Mouse (Mus musculus) B cell, adult 2 months (primary cell): ENCODE results near the gene Ace3.

Experiments used
- DNase-seq, 2 experiments: peaks; one replicate each; pipeline ENCODE4 v3.0.0; 2022

Gene Ace3

DNA sequence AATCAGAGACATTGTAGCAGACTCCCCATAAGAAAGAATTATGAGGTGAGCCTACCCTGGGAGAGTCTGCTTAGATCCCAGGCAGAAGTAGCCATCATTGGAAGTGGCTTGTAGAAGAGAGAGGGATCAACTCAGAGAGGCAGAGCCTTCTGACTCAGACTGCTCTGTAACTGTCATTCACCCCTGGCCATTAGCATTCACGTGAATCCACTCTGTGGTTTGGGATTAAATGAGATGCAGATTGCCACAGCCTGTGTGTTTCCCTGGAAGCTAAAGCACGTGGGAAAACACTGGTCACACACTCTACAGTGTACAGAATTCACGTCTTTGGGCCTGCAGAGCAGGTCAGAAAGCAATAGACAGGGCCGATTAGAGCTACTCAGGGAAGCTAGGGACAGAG, 10.0 kb upstream of the Ace3 start:
- no peak for DNase-seq

DNA sequence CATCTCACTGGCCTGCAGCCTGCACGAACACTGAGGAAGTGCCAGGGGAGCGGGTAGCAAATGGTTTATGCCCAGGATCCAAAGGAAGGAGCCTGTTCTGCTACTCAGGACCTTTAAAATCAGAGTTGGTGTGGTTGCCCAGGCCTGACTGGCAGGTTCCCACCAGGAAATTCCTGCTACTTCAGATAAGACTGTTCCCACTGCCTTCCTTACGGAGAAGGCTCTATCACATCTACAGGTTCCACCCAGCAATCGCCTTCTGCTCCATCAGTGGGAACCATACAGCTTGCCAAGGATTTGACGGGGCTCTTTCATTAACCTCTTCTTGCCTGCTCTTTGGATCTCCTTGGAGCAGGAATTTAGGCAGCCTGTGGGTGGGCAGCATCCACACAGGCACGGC, 7.0 kb upstream of the Ace3 start:
- no peak for DNase-seq

DNA sequence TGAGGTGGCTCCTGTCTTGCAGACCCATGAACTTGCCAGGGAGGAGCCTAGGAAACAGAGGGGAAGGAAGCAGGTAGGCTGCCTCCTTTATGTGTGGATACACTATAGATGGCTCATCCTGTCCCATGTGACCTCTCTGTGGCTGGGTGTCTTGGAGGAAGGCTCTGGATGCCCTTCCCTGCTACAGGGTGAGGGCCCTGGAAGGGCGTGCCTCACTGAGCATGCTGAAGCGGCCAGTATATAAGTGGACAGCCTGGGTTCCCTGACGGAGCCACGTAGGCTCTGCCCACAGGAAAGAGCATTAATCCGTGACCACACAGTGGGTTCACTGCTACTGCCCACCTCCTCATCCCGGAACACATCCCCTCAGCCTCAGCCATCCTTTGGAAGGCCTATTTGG, 5.0 kb upstream of the Ace3 start:
- DNase-seq = no peak

DNA sequence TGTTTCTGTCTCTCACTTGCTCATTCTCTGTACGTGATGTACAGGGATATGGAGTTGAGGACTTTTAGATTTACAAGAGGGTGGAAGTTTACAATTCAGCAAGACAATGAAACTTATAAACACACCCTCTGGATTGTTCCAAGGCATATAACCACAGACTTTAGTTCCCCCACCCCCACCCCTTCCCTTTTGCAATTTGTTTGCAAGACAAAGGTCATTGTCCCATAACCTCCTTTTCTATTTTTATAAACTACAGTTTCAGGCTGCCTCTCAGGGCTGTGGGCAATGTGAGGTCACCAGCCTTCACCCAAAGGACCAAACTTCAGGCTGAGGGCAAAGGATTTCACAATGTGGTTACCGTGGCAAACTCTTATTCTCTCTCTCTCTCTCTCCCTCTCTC, 4.2 kb upstream of the Ace3 start:
- DNase-seq = no peak

DNA sequence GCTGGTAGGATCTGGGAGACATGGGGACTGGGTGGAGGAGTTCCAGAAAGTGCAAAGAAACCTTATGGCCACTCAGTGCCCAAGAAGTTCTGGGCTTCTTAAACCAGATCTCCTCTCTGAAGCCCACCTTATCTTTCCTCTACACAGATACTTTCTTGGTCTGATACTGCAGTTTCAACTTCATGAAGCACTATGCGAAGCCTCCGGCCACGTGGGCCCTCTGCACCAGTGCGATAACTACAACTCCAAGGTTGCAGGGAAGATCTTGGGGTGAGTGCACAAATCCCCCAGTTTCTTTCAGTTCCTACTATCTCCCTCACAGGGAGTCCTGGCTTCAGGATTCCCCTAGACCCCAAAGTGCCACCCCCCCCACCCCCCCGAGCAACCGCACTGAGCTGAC, 5.6 kb downstream of the Ace3 start:
- DNase-seq = no peak

DNA sequence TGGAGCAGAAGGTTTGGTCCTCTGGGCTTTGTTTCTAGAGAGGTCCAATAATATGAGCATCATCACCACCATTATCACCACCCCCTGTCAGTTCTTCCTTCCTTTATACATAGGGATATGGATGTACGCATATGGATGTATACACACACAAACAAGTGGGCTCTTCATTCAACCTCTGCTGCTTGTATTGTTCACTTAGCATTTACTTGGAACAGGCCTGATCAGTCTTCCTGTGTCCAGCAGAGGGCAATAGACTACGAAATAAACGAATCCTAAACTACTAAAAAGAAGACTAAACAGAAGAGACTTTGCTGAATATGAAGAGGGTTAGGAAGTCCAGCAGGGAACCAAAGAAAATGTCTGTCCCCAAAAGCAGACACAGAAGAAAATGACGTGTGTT, 7.2 kb downstream of the Ace3 start:
- peak; percentile 40 to 53 for DNase-seq

DNA sequence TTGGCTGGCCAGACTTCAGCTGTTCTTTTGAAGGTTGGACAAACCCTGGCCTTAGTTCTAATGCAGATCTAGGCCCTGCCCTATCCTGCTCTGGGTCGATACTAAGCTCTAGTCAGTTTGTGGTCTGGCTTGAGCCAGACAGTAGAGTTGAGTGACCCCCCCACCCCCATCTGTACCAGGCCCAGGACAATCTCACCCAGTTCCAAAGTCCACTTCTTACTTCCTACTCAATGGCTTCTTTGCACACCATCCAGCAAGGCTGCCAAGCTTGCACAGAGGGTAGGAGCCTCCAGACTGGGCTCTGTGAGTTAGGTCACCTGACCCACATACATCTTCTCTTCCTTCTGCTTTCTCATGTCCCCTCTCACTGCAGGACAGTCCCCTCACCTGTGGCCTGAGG, 10.1 kb downstream of the Ace3 start:
- DNase-seq = no peak

DNA sequence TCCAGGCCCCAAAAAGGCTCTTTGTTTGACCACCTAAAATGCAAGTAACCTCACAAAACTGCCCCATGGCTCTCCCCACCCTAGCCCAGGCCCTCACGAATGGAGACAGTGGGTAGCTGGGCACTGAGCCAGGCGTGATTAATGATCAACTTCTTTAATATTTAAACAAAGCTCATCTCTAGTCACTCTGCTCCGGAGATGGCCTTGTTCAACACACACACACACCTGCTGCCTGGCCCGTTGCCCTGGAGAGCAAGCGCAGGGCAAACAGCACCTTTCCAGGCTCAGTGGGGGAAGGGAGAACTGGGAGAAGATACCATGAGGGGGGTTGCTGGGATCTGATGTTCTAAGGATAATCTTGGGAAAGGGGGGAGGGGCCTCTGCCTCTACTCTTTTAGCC, 11.5 kb downstream of the Ace3 start:
- DNase-seq = no peak

DNA sequence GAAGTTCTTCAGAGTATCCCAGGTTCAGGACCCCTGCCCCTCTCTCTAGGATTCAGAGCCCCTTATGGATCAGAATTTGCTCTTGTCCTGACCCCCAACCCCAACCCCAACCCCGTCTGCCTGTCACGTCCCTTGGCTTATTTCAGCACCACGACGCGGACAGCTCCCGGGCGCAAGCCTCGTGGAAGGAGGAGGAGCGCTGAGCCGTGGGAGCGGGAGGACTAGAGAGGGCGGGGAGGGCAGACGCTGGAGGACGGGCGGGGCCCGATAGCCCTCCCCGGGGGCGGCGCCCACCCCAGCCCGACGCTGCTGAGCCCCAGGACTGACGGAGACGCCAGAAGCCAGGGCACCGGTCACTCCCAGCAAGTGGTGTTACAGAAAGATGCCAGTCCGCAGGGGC, 13.3 kb downstream of the Ace3 start, which contains the start of gene Kcnh6:
Gene Kcnh6 (plus strand): TSS at position 304 of the 400 bp plus-strand sequence.
- DNase-seq = peak; percentile 69 to 74

DNA sequence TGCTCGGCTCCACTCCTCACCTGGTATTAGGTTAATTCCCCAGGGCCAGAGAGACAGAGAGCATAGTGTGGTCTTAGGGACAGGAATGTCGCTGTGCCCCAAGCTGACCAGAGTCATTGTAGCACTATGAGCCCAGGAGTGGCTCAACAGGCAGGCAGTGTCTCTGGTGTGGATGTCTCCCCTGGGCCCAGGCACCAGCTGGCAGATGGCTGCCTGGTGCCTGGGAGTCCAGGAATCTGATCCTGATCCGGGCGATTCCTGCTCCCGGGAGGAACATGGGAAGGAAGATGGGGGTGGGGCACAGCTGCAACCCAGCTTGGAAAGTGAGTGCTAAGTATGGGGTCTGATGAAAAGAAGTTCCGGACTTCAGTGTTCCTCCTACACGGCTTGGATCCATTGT, 18.2 kb downstream of the Ace3 start:
- DNase-seq = no peak

DNA sequence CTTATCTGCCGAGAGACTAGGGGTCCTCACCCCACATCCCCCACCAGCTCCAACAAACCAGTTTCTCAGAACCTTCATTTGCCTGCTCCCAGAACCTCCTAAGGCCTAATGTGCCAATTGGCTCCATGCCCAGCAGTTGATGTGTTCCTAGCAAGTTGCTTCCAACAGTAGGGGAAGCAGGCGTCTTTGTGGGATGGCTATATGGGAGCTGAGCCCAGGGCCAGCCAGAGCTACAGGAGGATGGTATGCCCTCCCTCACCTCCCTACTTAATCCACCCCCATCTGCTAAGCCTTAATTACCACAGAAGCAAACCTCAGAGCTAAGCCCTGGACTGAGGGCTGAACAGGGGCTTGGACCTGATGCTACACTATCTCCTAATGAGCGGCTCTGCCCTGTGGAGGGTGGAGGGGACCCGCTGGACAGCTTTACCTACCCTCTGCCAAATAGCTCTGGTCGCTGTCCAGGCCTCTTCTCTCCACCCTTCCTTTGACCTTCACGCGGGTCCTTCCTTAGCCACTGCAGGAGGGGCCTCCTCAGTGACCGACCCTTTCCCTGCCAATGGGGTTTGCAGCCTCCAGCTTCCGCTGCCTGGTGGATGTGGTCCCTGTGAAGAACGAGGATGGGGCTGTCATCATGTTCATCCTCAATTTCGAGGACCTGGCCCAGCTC, 19.2 kb downstream of the Ace3 start:
- no peak for DNase-seq

DNA sequence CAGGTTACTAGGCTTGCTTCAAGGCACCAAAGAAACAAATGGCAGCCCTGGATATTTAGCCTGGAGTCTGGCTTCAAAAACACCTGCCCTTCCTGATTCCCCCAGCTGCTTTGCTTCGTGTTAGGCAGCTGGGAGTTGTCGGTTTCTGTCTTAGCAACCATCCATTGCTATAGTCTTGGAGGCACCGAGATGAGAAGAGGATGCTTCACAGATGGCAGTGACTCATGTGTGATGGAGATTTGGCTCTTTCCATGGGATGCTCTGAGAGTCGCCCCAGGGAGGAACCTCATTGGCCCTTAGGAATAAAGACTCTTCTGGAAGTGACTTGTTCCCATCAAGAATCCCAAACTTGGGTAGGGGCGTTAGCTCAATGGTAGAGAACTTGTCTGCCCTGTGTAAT, 22.0 kb downstream of the Ace3 start:
- no peak for DNase-seq

DNA sequence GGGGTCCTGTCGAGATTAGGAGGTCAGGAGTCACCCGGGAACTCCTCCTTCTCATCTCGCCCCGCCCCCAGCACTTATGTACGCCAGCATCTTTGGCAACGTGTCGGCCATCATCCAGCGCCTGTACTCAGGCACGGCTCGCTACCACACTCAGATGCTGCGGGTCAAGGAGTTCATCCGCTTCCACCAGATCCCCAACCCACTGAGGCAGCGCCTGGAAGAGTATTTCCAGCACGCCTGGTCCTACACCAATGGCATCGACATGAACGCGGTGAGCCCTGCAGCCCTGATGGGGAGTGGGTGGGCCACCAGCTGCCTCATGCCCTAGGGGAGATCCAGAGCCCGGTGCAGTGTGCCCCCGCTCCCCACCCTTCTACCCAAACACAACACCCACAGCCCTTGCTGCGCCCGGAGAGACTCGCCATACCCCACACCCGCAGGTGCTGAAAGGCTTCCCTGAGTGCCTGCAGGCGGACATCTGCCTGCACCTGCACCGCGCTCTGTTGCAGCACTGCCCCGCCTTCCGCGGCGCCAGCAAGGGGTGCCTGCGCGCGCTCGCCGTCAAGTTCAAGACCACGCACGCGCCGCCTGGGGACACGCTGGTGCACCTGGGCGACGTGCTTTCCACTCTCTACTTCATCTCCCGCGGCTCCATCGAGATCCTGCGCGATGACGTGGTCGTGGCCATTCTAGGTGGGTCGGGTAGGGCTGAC, 25.7 kb downstream of the Ace3 start:
- peak; percentile 23 to 45 for DNase-seq

DNA sequence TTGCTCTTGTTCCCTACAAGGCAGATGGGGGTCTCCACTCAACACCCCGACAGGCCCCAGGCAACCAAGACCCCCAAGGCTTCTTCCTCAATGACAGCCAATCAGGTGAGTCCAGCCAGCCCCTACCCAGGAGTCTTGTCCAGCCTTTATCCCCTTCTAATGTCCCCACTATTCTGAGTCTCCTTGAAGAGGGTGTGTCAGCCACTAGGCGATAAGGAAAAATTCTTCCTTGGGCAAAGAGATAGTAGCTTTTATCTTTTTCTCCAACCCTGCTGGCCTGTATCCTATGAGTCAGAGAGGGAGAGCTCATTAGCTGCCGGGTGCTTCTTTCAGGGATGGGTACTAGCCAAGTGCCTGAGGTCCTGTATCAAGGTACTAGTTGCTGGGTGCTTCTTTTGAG, 31.3 kb downstream of the Ace3 start:
- DNase-seq = no peak

DNA sequence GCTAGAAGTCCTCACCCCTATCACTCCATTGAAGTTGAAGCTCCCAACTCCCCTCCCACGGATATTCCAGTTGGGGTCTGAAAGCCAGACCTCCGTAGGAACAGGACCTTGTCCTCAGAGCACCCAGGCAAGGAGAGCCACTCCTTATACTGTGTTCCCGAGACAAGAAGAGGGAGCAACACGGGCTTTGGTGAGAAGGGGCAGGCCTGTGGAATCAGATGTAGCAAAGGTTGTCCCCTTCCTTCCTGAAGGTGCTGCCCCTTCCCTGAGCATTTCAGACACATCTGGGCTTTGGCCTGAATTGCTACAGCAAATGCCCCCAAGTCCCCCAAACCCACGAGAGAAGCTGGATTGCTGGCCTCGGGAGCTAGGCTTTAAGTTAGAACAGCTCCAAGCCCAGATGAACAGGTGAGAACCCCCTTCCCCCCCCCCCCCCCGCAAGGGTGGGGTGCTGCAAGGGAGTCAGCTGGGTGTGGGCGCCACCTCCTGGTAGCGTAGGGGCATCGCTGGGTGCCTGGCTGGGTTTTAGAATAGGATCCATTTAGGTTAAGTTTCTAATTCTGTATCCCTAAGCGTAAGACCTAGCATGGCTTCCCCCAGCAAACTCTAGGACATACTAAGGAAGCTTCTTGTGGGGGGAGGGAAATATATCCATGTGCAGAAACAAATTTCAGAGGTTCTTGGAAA, 32.1 kb downstream of the Ace3 start:
- peak; percentile 86 for DNase-seq

DNA sequence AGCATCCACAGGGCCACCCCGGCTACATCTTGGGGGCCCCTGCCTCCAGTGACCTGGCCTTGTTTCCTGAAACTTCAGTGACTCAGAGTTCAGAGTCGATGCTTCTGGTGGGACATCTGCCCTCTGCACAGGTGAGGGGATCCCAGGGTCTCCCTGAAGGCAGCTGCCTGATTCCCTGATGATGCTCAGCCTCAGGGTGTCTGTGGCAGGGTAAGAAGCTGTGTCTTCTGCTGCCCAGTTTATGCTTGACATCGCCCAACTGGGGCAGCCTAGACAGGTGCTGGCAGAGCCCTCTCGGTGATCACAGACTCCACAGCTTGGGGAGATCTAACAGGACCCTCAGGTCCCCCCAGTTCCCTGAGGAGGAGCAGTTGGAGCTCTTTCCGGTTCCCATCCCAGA, 33.1 kb downstream of the Ace3 start:
- DNase-seq = peak; percentile 26 to 29

DNA sequence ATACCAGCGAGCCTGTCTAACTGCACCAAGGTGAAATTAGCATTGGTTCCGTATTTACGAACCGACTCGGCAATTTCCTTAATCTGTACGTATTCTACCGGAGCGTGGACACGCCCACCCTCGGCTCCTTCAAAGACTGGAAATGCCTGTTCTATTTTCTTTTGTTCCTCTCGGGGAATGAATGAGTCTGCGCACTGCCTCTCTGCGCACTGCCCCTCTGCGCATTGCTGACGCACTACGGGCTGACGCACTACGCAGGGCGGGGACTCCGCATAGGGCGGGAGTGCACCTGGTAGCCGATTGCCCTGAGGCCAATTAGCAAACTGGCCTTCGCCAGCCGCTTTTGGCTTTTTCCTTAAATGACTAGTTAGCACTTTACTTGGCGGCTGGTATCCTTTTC, 37.6 kb downstream of the Ace3 start:
- peak in 1 of 2 experiments; percentile 18 for DNase-seq

DNA sequence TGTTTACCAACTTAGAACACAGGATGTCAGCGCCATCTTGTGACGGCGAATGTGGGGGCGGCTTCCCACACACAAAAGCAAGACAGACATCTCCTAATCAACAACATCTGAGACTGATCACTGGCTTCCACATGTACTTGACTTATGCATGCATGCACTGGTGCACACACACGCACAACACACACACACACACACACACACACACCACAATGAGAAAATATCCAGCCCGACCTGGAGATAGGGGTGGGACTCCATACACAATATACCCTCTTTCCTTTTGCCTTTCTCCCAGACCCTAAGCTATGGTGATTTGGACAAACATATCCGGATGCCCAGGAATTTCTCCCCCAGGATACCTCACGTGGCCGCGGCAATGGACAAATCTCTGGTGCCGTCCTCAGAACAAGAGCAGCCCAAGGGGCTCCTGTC, 39.0 kb downstream of the Ace3 start:
- DNase-seq = peak; percentile 61 to 63

DNA sequence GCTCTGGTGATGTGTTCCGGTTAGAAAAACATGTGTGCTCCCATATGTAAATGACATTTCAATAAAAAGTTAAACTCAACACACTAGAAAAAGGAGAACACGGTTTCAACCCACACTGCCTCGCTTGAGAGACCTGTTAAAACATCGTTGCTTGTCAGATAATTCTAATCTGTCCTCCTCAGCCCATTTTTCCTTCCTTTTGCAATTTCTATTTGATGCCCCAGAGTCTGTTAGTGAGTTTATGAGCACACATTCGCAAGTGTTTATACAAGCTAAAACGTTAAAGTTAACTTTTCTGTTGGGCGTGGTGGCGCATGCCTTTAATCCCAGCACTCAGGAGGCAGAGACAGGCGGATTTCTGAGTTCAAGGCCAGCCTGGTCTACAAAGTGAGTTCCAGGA, 40.5 kb downstream of the Ace3 start:
- no peak for DNase-seq

DNA sequence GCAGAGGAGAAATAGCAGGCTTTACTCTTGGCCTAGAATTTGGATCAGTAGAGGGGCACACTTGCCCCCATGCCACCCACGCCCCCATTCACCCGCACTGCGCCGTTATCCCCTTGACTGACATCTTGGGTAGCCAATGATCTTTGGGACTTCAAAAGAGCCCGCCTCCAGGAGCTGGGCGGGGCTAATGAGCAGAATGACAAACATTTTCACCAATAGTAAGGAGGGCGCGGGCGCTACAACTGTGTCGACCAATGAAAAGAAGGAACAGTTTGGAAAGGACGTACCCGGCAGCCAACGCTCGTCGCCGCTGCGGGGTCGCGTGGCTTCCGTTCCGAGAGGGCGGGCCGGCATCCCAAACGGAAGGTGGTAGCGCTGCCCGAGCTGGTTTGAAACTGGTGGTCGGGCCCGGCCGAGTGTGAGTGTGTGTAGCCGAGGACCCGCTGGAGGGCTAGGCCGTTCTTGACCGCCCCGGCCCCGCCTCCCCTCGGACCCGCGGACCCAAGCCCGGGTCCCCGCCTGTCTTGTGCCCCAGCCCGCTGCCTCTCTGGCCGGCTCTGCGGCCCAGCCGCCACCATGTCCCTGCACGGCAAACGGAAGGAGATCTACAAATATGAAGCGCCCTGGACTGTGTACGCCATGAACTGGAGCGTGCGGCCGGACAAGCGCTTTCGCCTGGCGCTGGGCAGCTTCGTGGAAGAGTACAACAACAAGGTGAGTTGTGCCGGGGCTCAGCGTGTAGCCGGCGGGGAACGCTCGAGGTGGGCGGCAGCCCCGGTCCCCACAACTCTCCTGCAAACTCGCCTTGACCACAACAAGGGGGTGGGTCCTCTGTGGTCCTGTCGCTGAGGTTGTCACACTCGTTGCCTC, 42.3 kb downstream of the Ace3 start, which contains the start of gene Dcaf7:
Gene Dcaf7 (plus strand): TSS at position 325 of the 870 bp plus-strand sequence.
- DNase-seq = peak; percentile 99

DNA sequence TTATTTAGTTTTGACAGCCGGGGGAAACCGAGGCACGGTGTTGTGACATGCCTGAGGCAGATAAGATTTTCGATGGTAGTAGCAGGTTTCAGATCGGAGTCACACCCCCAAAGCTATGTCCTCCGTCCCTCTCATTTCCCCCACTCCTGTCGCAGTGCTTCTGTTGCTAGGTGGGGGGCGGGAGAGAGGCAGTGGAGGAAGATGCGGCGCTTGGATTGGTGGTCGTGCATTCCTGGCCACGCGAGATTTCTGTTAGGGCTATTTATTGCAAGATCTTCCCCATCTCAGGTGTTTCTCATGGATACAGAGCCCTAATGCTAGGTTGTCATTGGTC, 42.9 kb downstream of the Ace3 start:
- DNase-seq = peak; percentile 50 to 51

DNA sequence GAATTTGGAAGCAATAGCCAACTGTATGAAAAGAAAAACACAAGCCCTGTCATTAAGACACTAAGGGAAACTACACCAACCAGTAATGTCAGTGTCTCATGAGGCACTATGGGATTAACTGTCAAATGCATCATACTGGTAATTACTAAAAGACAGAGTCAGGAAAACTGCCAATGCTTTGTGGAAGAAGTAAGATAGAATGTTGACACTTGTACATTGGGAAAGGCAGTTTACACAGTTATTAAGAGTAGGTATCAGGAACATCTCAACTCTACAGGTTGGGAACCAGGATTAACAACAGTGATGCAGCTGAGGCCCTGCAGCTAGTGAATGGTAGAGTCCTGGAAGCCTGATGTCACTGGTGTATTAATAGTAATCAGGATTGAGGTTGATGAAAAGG, 49.9 kb downstream of the Ace3 start:
- DNase-seq = no peak

DNA sequence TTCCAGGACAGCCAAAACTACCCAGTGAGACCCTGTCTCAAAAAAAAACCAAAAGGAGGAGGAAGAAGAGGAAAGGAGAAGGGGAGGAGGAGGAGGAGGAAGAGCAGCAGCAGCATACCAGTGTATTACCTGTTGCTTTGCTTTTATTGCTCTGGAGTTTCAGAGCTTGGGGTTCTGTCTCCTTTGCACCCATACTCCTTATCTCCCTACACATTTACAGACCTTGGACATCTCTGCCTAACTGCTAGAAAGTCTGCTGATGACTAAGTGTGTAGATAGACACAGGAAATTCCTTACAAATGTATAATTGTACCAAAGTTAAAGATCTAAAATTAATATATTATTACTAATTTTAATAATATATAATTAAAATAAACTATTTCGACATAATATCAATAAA, 50.8 kb downstream of the Ace3 start:
- no peak for DNase-seq
